Mouse (Mus musculus) midbrain, embryonic 12.5 days (tissue): ENCODE measurements around the gene Map4k4. TPM values are rescaled to one million over a fixed set of nuclear protein-coding genes. Genes with fewer than 3 reads are reported as not detected.

Source experiments
- ATAC-seq: fragments of 200-750 bp; cut with Nextera tagmentation; 2 replicates; pipeline ENCODE4 v1.8.0; 2017; ENCODE audit warnings: low read depth, moderate TSS enrichment, moderate library complexity; ENCODE audit not compliant: low FRiP score
- H3K27ac ChIP-seq: fragments of 300-500 bp; sonication (generic); replicated peaks from 2 replicates; pipeline ENCODE4 v1.5.1; 2016; ENCODE audit warnings: mild to moderate bottlenecking
- H3K27me3 ChIP-seq: fragments of 300-500 bp; sonication (generic); 2 replicates; pipeline ENCODE4 v1.6.1; 2016; ENCODE audit warnings: mild to moderate bottlenecking
- H3K36me3 ChIP-seq: fragments of 300-500 bp; sonication (generic); 2 replicates; pipeline ENCODE4 v1.6.1; 2016
- H3K4me1 ChIP-seq: fragments of 300-500 bp; sonication (generic); 2 replicates; pipeline ENCODE4 v1.6.1; 2016
- H3K4me2 ChIP-seq: fragments of 300-500 bp; sonication (generic); replicated peaks from 2 replicates; pipeline ENCODE4 v1.6.1; 2016; ENCODE audit warnings: mild to moderate bottlenecking, moderate library complexity
- H3K4me3 ChIP-seq: fragments of 300-500 bp; sonication (generic); 2 replicates; pipeline ENCODE4 v1.5.1; 2016; ENCODE audit warnings: mild to moderate bottlenecking
- H3K9ac ChIP-seq: fragments of 300-500 bp; sonication (generic); replicated peaks from 2 replicates; pipeline ENCODE4 v1.6.1; 2016; ENCODE audit warnings: mild to moderate bottlenecking, moderate library complexity
- H3K9me3 ChIP-seq: fragments of 300-500 bp; sonication (generic); 2 replicates; pipeline ENCODE4 v1.6.1; 2016; ENCODE audit warnings: mild to moderate bottlenecking
- WGBS: fragments of 180-500 bp; shearing (Covaris S2); methylation state at CpG from one replicate; pipeline ENCODE4 v1.1.7; 2016; 5-methylcytosine and 5-hydroxymethylcytosine counted together
- polyA plus RNA-seq: library from polyadenylated mRNA; unstranded; fragments of >200 nt; fragmentation: Nextera tagmentation; extraction: Ambion mirVana; gene quantifications from 2 replicates; pipeline ENCODE4 v1.2.1, GENCODE M21; 2016

Map4k4 gene
- polyA plus RNA-seq, 1 experiment from 2014 or later = 68.8 TPM

DNA sequence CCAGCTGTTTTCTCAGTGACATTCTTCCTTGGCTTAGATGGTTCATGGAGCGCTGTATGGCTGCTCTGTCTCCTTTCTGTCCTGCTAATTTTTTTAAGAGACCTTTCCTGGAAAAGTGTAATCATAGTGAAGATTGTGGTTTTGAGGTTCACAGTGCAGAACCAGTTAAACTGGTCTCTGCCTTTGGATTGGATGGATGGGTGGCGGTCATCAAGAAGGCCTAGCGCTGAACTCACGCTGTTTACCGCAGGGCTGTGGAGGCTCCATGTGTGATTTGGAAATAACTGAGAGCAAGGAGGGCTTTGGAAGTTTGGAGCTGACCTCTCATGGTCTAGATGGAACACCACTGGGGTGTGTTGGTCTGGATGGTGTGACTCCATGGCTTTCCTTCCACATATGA lies 56.0 kb downstream of the Map4k4 start:
- peaks cover 47% of the 10 kb centered on the region for H3K4me1 ChIP-seq
- no peak overlapping the region for H3K4me3 ChIP-seq
- H3K27ac ChIP-seq = peak overlapping the region; percentile 42; the same call in 1 of the 2 replicates
- 79% methylated on average over 5 of the region's 5 CpGs for WGBS
- no peak for ATAC-seq
- H3K9me3 ChIP-seq = no peaks in the 10 kb centered on the region
- no peaks in the 10 kb centered on the region for H3K36me3 ChIP-seq
- no peak overlapping the region for H3K4me2 ChIP-seq
- H3K9ac ChIP-seq = no peak overlapping the region
- no peaks in the 10 kb centered on the region for H3K27me3 ChIP-seq

- Histone ChIP-seq H3K4me1 (peaks cover 48% of the 10 kb centered on the region), H3K27me3 (no peaks in the 10 kb centered on the region), H3K4me3 (no peak overlapping the region), H3K9me3 (no peaks in the 10 kb centered on the region), H3K27ac (no peak overlapping the region), H3K9ac (no peak overlapping the region), H3K36me3 (peaks cover 10% of the 10 kb centered on the region), H3K4me2 (no peak overlapping the region)
- ATAC-seq = no peak
- whole genome bisulfite sequencing = 89% methylated on average over 7 of the region's 7 CpGs
Observed at GRCm38 (mm10) chr1:39957981-39958380, 57.3 kb downstream of the Map4k4 start.

DNA sequence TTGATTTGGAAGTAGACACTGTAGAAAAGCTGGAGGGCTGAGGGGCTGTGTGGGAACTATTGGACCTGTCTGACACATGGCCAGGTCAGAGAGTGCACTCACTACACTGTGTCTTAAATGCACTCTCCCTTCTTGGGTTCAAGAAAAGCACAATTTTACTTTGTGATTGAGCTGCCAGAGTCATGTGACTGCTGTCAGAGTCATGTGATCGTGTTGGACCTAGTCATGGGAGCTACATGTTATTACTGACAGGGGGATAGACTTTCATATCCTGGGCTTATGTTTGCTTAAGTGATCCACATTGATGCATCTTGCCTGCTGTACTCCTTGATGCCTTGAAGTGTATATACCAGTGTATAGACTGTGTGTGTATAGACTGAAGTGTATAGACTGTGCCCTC lies 59.9 kb downstream of the Map4k4 start:
- no peak overlapping the region for H3K4me3 ChIP-seq
- H3K27me3 ChIP-seq = no peaks in the 10 kb centered on the region
- peaks cover 16% of the 10 kb centered on the region for H3K36me3 ChIP-seq
- no peak overlapping the region for H3K9ac ChIP-seq
- H3K27ac ChIP-seq = no peak overlapping the region
- H3K4me1 ChIP-seq = peaks cover 61% of the 10 kb centered on the region
- WGBS = 89% methylated on average over 1 of the region's 1 CpGs
- H3K4me2 ChIP-seq = no peak overlapping the region
- no peak for ATAC-seq
- H3K9me3 ChIP-seq = no peaks in the 10 kb centered on the region

DNA sequence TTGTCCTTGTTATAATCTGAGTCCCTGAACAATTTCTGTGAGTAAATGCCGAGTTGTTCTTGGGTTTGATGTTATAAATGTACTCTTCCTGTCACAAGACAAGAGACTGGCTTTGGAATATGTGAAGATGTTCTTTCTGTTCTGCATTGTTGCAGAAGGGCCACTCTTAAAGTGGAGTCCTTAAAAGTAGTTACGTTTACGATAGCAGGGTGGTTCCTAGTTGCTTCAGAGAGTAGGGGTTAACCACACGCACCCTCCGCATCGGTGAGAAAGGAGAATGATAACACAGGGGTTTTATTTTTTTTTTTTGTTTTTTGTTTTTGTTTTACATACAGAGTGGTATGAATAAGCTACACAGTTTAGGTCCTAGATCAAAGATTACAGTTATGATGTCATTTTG lies 60.4 kb downstream of the Map4k4 start:
- Histone ChIP-seq H3K9me3 (no peaks in the 10 kb centered on the region), H3K27me3 (no peaks in the 10 kb centered on the region), H3K9ac (no peak overlapping the region), H3K4me2 (no peak overlapping the region), H3K4me3 (no peak overlapping the region), H3K36me3 (peaks cover 16% of the 10 kb centered on the region), H3K4me1 (peaks cover 61% of the 10 kb centered on the region), H3K27ac (no peak overlapping the region)
- no peak for ATAC-seq
- 85% methylated on average over 6 of the region's 6 CpGs for WGBS

GRCm38 (mm10) chr1:39962321-39962720 lies 61.6 kb downstream of the Map4k4 start:
- Histone ChIP-seq H3K4me1 (peaks cover 53% of the 10 kb centered on the region), H3K27me3 (no peaks in the 10 kb centered on the region), H3K4me3 (no peak overlapping the region), H3K9ac (no peak overlapping the region), H3K27ac (no peak overlapping the region), H3K4me2 (no peak overlapping the region), H3K9me3 (no peaks in the 10 kb centered on the region), H3K36me3 (peaks cover 16% of the 10 kb centered on the region)
- no peak for ATAC-seq
- WGBS = 74% methylated on average over 4 of the region's 4 CpGs

GRCm38 (mm10) chr1:39962840-39963239 lies 62.1 kb downstream of the Map4k4 start:
- no peak overlapping the region for H3K4me3 ChIP-seq
- no peak overlapping the region for H3K4me2 ChIP-seq
- peaks cover 16% of the 10 kb centered on the region for H3K36me3 ChIP-seq
- peaks cover 48% of the 10 kb centered on the region for H3K4me1 ChIP-seq
- H3K27ac ChIP-seq = 0 out of 2 replicates have a peak overlapping the region, but pooled peaks have one; percentile 4
- 88% methylated on average over 8 of the region's 8 CpGs for WGBS
- no peaks in the 10 kb centered on the region for H3K9me3 ChIP-seq
- H3K27me3 ChIP-seq = no peaks in the 10 kb centered on the region
- ATAC-seq = no peak
- H3K9ac ChIP-seq = no peak overlapping the region

- Histone ChIP-seq H3K4me3 (no peak overlapping the region), H3K36me3 (peaks cover 20% of the 10 kb centered on the region), H3K9me3 (no peaks in the 10 kb centered on the region), H3K27ac (peak overlapping the region; percentile 40), H3K9ac (no peak overlapping the region), H3K4me1 (peaks cover 43% of the 10 kb centered on the region), H3K4me2 (no peak overlapping the region), H3K27me3 (no peaks in the 10 kb centered on the region)
- ATAC-seq = peak; percentile 50
- WGBS = 66% methylated on average over 3 of the region's 3 CpGs
Observed at GRCm38 (mm10) chr1:39963821-39964220, 63.1 kb downstream of the Map4k4 start.

- no peak overlapping the region for H3K27ac ChIP-seq
- no peak overlapping the region for H3K9ac ChIP-seq
- no peaks in the 10 kb centered on the region for H3K9me3 ChIP-seq
- 93% methylated on average over 2 of the region's 2 CpGs for WGBS
- H3K27me3 ChIP-seq = no peaks in the 10 kb centered on the region
- no peak overlapping the region for H3K4me3 ChIP-seq
- H3K36me3 ChIP-seq = peaks cover 22% of the 10 kb centered on the region
- H3K4me2 ChIP-seq = no peak overlapping the region
- ATAC-seq = no peak
- peaks cover 42% of the 10 kb centered on the region for H3K4me1 ChIP-seq
Observed at GRCm38 (mm10) chr1:39964427-39964826, 63.7 kb downstream of the Map4k4 start.

GRCm38 (mm10) chr1:39965461-39965860 lies 64.7 kb downstream of the Map4k4 start:
- H3K4me1 ChIP-seq = peaks cover 43% of the 10 kb centered on the region
- 81% methylated on average over 3 of the region's 3 CpGs for WGBS

GRCm38 (mm10) chr1:39968999-39969398 lies 68.3 kb downstream of the Map4k4 start:
- Histone ChIP-seq H3K9ac (no peak overlapping the region), H3K4me2 (no peak overlapping the region), H3K4me3 (no peak overlapping the region), H3K36me3 (peaks cover 22% of the 10 kb centered on the region; the same call in 1 of the 2 replicates), H3K27ac (0 out of 2 replicates have a peak overlapping the region, but pooled peaks have one; percentile 15), H3K4me1 (peaks cover 28% of the 10 kb centered on the region), H3K27me3 (no peaks in the 10 kb centered on the region), H3K9me3 (no peaks in the 10 kb centered on the region)
- WGBS = 80% methylated on average over 7 of the region's 7 CpGs
- no peak for ATAC-seq

More at GRCm38 (mm10) chr1:39965461-39965860, 64.7 kb downstream of the Map4k4 start:
- ATAC-seq = no peak
- H3K27me3 ChIP-seq = no peaks in the 10 kb centered on the region
- H3K9me3 ChIP-seq = no peaks in the 10 kb centered on the region
- H3K27ac ChIP-seq = no peak overlapping the region
- H3K4me3 ChIP-seq = no peak overlapping the region
- no peak overlapping the region for H3K9ac ChIP-seq
- peaks cover 30% of the 10 kb centered on the region for H3K36me3 ChIP-seq
- H3K4me2 ChIP-seq = no peak overlapping the region

DNA sequence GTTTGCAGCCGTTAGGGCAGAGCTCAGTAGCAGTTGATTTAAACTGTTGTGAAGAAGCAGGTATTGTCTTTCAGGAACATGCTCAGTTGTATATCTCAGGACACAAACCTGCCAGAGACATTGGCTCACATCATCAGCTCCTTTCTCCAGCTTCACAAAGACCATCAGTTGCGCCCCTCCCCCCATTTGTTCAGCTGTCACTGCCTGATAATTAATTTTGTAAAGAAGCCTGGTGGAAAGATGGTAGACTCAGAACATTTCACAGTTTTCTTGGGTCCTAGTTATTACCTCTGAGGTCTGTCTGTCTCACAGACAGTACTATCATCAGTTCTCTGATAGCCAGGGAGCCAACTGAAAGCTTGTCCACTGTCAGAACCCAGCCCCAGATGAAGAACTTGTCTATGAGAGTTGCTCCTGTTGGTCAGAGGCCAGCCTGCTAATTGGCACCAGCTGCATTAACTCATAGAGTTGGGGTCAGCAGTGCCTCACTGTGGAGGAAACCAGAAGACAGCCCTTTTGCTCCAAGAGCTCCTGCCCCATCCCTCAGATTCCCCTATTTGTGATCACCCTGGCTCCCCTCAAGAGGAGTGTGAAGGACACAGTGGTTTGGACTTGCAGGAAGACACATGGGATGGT lies 69.2 kb downstream of the Map4k4 start:
- no peaks in the 10 kb centered on the region for H3K27me3 ChIP-seq
- no peak overlapping the region for H3K4me2 ChIP-seq
- 68% methylated on average over 2 of the region's 2 CpGs for WGBS
- no peak overlapping the region for H3K27ac ChIP-seq
- H3K9ac ChIP-seq = no peak overlapping the region
- H3K4me3 ChIP-seq = no peak overlapping the region
- peaks cover 26% of the 10 kb centered on the region; the same call in 1 of the 2 replicates for H3K36me3 ChIP-seq
- ATAC-seq = no peak
- H3K4me1 ChIP-seq = peaks cover 22% of the 10 kb centered on the region
- H3K9me3 ChIP-seq = no peaks in the 10 kb centered on the region

GRCm38 (mm10) chr1:39972411-39972810 lies 71.7 kb downstream of the Map4k4 start:
- Histone ChIP-seq H3K36me3 (peaks cover 44% of the 10 kb centered on the region), H3K4me2 (no peak overlapping the region), H3K27ac (0 out of 2 replicates have a peak overlapping the region, but pooled peaks have one; percentile 40), H3K9me3 (no peaks in the 10 kb centered on the region), H3K4me3 (no peak overlapping the region), H3K27me3 (no peaks in the 10 kb centered on the region), H3K9ac (no peak overlapping the region), H3K4me1 (peaks cover 27% of the 10 kb centered on the region)
- WGBS = 83% methylated on average over 7 of the region's 7 CpGs
- no peak for ATAC-seq

- Histone ChIP-seq H3K4me1 (peaks cover 25% of the 10 kb centered on the region), H3K36me3 (peaks cover 52% of the 10 kb centered on the region), H3K4me2 (no peak overlapping the region), H3K9me3 (no peaks in the 10 kb centered on the region), H3K27me3 (no peaks in the 10 kb centered on the region), H3K9ac (no peak overlapping the region), H3K4me3 (no peak overlapping the region), H3K27ac (no peak overlapping the region)
- ATAC-seq = no peak
- WGBS = 83% methylated on average over 4 of the region's 4 CpGs
Observed at GRCm38 (mm10) chr1:39973911-39974310, 73.2 kb downstream of the Map4k4 start.
